Mouse (Mus musculus): ENCODE data around the gene Nqo1.

GRCm38 (mm10) chr8:107396106-107396670 lies 6.8 kb downstream of the Nqo1 start:
- TF ChIP-seq GATA1 (IDR thresholded peaks at IDR 0.05; ENCODE audit: low read length) = no peak
- TF ChIP-seq TAL1 (IDR thresholded peaks at IDR 0.05; ENCODE audit: low read length) = no peak

Data from erythroblast, embryonic 14.5 days (primary cell).